Mouse (Mus musculus): ENCODE data around the gene Tgif1.

The Tgif1 gene

DNA sequence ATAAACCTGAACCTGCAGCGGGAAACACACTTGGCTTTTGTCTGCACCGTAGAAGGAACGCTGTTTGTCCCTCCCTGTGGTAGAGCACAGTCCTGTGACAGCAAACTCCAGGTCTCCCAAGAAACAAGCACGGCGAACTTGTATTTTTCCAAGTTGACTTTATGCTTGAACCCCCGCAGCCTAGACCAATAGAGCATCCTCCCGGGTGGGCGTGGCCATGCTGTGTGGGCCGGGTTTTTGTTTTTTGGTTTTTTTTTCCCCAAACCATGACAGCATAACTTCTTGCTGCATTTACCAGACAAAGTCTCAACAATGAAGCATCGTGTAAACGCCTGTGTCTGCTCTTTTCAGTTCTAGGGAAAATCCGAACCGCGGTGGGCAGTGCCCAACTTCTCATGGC is 44.5 kb downstream of the Tgif1 start:
- DNase-seq (ENCODE audit: low spot score in 2 of 2) = no peak

DNA sequence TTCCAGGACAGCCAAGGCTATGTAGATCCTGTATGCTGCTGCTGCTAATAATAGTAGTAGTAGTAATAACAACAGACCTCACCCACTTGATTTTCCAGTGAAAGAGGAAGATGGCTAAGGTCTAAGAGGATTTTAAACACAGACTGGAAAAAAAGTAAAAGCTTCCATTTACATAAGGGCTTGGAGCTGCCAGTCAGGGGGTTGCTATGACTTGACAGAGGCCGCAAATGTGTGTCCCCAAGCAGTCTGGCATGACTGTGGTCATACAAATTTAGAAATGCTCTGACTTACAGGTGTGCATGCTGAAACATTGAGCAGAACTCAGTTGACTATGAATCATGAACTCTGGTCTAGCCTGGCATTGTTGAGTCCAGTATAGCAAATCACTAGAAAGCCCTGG is 45.5 kb downstream of the Tgif1 start:
- no peak for DNase-seq (ENCODE audit: low spot score in 2 of 2)

DNA sequence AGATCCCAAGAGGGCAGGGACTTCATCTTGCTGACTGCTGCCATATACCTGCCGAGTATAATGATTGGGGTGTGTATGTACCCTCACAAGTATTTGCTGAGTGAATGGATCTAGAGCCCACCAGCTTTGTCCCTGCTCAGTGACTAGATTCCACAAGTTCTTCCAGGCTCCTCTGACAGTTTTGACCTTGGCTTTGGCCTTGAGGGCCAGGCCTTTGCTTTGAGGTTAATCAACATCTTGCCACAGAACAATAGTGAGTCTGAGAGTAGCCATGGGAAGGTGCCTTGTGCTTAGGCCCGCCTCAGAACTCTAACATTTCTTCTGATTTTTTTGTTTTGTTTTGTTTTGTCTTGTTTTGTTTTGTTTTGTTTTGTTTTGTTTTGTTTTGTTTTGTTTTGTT is 46.7 kb downstream of the Tgif1 start:
- DNase-seq (ENCODE audit: low spot score in 2 of 2) = no peak

DNA sequence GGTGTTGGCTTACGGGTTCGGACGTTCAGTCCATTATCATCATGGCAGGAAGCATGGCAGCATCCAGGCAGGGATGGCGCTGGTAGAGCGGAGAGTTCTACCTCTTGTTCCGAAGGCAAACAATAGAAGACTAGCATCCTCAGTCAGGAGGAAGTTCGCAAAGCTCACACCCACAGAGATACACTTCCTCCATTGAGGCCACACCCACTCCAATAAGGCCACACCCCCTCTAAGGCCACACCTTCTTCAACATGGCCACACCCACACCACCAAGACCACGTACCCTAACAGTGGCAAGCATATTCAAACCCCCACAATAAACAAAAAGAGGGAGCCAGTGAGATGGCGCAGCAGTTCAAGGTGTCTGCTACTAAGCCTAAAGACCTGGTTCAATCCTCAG is 47.5 kb downstream of the Tgif1 start:
- no peak for DNase-seq (ENCODE audit: low spot score in 2 of 2)

DNA sequence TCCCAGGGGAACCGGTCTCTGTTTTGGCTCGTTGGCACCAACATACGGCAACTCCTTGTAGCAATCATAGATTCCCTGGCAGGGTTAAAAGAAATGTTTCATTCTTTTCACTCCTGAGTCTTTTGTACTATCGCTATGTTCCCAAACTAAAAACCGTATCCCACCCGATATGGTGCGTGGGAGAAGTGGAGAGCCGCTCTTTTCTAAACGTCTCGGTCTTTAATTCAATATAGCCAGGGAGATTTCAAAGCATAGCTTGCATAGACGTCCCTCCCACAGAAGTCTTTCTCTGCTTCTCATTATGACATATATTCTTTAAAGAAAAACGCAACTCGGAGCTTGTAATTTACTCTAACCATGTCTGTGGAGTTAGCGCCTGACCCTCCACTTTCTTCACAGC is 51.3 kb downstream of the Tgif1 start:
- no peak for DNase-seq (ENCODE audit: low spot score in 2 of 2)

DNA sequence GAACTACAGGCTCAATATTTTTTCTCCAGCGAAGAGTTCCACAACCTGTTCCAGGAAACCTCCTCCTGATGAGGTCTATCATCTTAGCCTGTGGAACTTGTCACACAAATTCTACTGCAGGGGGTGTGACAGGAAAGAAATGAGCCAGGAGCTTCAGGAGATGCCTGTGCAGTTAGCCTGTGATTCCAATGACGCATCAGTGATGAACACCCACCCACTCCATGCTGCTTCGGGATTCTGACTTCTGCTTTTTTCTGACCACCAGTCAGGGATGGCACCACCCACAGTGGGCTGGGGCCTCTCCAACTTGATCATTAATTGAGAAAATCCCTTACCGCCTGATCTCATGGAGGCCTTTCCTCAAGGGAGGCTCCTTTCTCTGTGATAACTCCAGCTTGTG is 54.1 kb downstream of the Tgif1 start:
- no peak for DNase-seq (ENCODE audit: low spot score in 2 of 2)

DNA sequence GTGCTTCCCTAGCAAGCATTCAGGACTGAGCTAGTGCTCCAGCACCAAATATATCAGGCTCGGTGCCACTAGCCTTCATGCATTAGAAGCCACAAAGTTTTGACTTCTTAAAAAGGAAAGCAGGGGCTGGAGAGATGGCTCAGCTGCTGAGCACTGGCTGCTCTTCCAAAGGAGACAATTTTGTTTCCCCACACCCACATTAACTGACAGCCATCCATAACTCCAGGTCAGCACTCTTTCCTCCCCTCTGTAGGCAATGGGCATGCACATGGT is 55.6 kb downstream of the Tgif1 start:
- no peak for DNase-seq (ENCODE audit: low spot score in 2 of 2)

DNA sequence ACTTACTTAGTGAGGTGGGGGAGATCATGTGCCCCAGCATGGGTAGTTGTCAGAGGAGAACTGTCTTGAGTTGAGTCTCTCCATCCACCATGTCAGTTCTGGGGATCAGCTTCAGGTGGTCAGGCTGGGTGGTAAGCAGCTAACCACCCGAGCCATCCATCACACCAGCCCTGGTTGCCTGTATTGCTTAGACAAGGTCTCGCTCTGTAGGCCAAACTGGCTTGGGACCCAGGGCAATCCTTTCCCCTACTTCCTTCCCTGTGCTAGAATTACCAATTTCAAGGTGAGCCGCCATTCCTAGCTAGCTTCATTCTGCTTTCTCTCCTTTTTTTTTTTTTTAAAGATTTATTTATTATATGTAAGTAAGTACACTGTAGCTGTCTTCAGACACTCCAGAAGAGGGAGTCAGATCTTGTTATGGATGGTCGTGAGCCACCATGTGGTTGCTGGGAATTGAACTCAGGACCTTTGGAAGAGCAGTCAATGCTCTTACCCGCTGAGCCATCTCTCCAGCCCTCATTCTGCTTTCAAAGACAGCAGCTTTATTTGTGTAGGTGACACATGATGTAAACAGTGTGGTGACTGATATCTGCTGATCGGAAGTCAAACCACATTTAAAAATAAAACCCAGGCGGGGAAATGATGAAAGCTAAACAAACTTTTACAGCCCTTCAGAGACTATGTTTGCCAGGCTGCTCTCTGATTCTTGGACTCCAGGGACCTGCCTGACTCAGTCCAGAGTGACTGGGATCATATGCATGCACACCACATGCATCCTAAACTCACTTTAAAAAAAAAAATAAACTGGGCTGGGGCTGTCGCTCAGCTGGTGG is 56.2 kb downstream of the Tgif1 start:
- DNase-seq (ENCODE audit: low spot score in 2 of 2) = no peak

DNA sequence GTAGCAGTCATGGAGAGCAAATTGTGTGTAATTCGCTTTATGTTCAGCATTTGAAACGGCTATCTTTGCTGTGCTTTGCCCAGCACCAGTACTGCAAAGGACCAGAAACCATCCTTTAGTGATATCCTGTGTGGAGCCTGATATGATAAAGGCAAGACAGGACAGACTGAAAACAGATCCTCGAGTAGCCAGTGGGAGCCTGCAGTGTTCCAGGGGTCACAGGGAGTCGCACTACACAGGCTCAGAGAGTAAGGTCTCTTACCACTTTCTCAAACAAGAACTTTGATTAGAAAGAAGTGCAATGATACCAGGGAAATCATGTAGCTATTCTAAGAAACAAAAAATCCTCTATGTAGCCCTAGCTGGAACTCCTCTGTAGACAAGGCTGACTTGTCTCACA is 58.1 kb downstream of the Tgif1 start:
- DNase-seq (ENCODE audit: low spot score in 2 of 2) = no peak

DNA sequence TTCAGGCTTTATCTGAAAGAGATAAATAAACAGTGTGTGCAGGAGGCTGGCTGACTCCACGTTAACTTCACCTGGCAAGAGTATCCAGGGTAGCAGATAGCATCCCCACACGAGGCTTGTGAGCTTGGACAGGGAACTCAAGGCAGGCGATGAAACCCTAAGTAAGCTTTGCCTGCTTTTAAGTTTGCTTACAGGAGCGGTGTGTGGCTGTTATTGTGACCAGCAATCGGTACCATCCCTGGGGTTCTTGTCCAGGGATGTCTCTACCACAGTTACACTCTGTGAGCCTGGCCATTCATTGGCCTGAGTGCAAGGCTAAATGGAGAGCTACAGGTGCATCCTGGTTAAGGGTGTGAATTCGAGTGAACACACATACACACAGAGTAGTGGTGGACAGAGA is 58.6 kb downstream of the Tgif1 start:
- no peak for DNase-seq (ENCODE audit: low spot score in 2 of 2)

DNA sequence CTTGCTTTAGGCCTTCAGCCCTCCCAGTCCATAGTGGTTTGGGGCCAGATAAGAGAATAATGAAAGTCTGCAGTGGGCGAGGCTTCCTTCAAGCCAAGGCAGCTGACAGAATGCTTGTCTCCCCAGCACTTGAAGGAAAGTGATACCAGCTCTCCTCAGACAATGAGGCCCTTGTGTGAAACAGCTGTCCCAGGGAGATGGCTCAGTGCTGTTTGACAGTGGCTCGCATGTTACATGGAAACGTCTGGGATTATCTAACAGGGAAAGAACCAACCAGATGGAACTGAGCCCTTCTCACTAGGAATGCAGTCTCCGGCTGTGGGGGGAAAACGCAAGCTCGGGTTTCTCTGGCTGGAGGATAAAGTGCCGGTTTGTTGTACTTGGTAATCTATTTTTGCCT is 59.1 kb downstream of the Tgif1 start:
- peak; percentile 15 to 29 for DNase-seq (ENCODE audit: low spot score in 2 of 2)

Measured in frontal cortex, postnatal 10 days (tissue).